Mouse (Mus musculus) B cell, adult 2 months (primary cell): ENCODE measurements around the gene Rps17.

Source experiments
- DNase-seq, 2 experiments: peaks; one replicate each; pipeline ENCODE4 v3.0.0; 2022

Gene Rps17

DNA sequence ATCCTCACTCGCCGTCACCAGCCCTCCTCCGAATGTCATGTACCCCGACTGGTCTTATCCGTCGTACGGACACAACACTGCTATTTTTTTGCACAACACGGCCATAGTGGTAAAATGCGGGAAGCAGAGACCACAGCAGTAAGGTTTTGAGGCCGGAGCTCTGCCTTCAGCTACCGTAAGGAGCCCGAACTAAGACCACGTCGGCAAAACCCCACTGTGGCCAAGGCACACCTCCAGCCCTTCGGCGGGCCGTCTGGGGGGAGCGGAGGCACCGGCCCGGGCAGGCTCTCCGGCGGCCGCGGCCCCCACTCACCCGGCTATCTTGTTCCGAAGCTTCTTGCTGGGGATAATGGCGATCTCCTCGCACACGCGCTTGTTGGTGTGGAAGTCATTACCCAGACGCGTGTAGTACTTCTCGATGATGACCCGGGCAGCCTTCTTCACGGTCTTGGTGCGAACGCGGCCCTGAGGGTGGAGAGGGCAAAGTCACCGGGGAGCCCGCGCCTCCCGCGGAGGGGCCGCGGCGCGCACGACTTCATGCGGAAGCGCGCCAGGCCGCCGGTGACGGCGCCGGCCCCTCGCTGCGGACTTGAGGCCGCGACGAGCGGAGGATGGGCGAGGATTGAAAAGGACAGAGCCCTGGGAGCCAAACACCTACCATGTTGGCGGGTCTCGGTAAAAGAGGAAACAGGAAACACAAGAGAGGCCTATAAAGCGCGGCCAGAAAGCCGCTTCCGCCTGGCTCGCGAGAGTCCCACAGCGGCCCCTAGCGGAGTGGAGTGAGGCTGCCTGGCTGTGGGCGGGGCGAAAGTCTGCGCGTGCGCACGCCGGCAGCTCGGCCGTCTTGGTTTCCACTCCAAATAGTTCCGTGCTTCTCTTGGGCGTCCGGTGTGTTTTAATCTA, at the start of gene Rps17:
Gene Rps17, minus strand, starts transcription at position 711 of the 903 bp plus-strand sequence.
- peak; percentile 99 to 100 for DNase-seq

- DNase-seq: no peak
Measured at GRCm38 (mm10) chr7:81379363-81379762, 34.3 kb upstream of the Rps17 start.

GRCm38 (mm10) chr7:81372337-81372920, 27.4 kb upstream of the Rps17 start:
- DNase-seq: no peak

- no peak for DNase-seq
Measured at GRCm38 (mm10) chr7:81371811-81372210, 26.8 kb upstream of the Rps17 start.

- no peak for DNase-seq
Measured at GRCm38 (mm10) chr7:81369724-81370123, 24.7 kb upstream of the Rps17 start.

GRCm38 (mm10) chr7:81367946-81368345, 22.9 kb upstream of the Rps17 start:
- no peak for DNase-seq

DNA sequence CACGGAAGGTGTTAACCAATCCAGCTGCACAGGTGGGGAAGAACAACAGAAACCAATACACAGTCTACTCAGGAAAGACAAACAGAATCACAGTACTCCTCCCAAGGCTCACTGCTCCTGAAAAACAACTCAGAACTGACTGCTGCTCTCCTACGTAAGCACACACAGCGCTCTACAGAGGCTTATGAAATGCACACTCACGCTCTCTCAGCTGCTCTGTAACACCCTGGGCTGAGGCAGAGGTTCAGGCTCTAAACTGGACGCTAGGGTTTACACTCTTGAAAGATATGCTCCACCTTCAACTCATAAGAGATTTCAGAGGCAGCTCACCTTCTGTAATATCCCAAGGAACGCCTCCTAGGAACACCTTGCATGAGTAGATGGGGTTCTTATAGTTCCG, 11.9 kb upstream of the Rps17 start:
- no peak for DNase-seq

DNA sequence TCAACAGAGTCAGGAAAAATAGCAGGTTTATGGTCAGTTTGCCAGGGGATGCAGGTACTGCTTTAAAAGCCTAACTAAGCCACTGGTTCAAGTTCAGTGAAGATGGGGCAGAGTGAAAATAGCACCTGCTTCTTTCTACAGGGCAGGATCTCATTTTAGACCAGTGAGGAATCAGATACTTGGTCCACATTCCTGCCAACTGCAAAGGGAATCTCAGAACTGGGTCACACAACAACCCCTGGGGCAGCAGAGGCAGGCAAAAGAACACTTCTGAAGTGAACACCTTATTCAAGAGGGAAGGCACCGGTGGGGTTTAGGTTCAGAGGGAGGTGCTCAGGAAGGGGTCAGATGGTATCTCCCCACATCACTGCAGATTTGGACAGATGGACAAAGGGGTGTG, 11.3 kb upstream of the Rps17 start:
- DNase-seq: no peak

GRCm38 (mm10) chr7:81355746-81356145, 10.7 kb upstream of the Rps17 start:
- no peak for DNase-seq

- no peak for DNase-seq
Measured at GRCm38 (mm10) chr7:81351826-81352225, 6.8 kb upstream of the Rps17 start.

- DNase-seq: no peak
Measured at GRCm38 (mm10) chr7:81348206-81348605, 3.2 kb upstream of the Rps17 start.

DNA sequence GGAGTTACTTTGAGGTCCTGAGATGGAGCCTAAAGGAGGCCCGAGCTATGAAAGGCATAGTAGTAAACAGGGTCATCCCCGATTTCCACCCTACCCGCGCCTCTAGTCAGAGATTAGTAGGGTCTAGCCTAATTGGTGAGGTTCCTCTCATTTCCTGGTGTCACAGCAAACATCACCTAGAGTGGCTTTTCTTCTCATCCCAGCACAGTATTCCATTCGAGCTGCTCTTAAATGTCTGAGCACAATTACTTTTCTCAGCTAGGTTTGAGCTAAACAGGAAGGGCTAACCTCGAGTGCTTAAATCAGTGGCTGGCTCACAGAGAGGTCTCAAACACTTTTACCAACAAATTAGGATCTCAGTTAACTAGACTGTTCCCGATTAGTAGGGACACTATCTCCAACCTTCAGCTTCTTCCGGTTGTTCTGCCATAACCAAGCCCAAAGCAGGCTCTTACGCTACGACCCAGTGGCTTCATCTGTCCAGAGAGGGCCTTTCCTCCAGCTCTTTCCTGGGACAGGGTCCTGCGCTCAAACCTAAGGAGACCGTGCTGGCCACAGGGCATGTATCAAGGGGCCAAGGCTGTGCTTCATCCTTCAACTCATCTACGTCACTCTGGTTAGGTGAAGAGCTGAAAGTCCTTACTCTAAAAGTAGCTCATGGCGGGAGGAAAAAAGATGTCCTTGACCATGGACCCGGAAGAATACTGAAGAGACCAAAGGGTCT, 555 bp upstream of the Rps17 start:
- no peak for DNase-seq

GRCm38 (mm10) chr7:81343831-81344230, 1.2 kb downstream of the Rps17 start:
- DNase-seq: no peak

DNA sequence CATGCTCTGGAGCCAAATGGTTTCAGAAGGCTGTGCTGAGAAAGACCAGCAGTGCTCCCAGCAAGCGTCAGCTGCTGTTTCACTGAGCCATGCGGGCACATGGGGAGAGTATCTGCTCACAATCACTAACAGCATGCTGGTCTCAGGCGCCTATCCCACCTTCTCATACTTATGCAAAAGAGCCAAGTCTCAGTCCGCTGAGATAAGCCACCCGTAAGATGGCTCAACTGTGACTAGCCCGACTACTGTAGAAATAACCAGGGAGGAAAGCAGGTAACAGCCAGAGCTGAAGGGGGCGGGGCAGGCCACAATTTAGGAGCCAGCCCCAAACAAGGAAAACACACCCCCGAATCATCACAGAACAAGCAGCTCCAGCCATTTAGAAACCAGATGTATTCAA, 1.7 kb downstream of the Rps17 start:
- DNase-seq: no peak

DNA sequence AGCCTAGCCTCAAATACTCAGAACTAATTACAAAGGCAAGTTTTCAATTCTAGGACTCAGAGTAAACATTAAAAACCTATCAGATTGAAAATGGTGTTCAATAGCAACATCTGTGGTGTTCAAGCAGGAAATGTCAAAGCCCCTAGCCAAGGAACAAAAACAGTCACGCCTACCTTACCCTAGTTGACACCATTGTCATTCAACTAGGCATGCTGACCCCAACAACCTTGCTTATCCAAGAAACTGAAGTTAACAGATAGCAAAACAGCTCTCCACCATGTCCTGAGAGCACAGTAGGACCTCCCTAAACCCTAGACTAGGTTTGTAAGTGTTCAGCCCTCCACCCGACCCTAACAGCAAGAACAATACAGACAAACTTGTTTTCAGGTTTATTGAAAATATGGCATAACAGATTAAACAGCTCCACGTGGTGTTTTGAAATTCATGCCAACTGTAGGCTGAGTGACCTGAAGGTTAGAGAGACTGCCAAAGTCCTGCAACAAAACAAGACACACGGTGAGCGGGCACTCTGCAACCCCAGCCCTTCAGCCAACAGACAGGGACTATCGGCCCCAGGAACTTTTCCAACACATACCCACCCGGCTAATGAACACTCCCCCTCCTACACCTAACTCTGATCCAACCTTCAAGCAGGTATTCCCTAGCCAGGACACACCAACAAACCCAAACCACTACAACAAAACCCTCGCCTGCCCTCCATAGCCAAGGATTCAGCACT, 2.5 kb downstream of the Rps17 start:
- no peak for DNase-seq

- peak; percentile 40 to 48 for DNase-seq
Measured at GRCm38 (mm10) chr7:81341563-81341962, 3.5 kb downstream of the Rps17 start.

- peak; percentile 73 to 75 for DNase-seq
Measured at GRCm38 (mm10) chr7:81339783-81340182, 5.3 kb downstream of the Rps17 start.

GRCm38 (mm10) chr7:81338522-81338873, 6.6 kb downstream of the Rps17 start:
- no peak for DNase-seq

GRCm38 (mm10) chr7:81337785-81338521, 7.1 kb downstream of the Rps17 start:
- no peak for DNase-seq

- peak; percentile 58 to 63 for DNase-seq
Measured at GRCm38 (mm10) chr7:81336432-81336786, 8.6 kb downstream of the Rps17 start.

DNA sequence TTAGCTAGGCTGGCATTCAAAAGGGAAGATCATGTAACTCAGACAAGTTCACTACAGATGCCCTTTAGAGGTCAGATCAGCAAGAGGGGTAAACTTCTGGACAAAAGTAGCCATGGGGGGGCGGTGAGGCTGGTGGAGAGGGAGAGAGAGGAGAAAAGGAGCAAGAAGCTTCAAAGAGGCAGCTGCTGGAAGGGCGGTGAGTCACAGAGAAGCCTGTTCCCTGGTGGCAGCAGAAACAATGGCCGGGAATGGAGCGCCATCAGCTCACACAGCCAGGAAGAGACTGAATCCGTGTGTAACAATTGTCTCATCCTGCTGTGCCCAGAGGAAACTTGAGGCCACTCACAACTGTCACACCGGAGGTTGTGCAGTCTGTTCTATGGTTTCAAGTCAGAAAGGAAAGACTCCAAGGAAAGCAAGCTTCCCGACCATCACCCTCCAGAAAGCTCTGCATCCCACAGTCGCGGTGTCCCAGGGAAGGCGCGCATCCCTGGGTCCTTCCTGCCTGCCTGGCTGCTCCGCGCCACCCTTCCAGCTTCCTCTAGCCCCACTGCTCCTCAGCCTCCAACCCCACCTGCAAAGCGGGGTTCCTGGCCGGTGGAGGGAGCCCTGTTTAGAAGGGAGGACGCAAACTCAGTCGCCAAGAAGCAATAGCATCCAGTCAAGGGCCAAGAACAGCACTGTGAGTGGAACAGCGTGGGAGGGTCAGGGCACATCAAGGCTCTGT, 9.2 kb downstream of the Rps17 start:
- DNase-seq: no peak

GRCm38 (mm10) chr7:81331851-81332250, 13.2 kb downstream of the Rps17 start:
- DNase-seq: no peak
